Mouse (Mus musculus) cerebellum, adult 9-11 months (tissue): ENCODE results near the gene Olfr969.
"Not testable (repeated sequence)": the region's sequence is repeated elsewhere in the genome, so short reads cannot be mapped to it uniquely, and the experiment has no call there.

Experiments used
- DNase-seq: peaks from one replicate; pipeline ENCODE4 v3.0.0; 2022

Gene Olfr969

DNA sequence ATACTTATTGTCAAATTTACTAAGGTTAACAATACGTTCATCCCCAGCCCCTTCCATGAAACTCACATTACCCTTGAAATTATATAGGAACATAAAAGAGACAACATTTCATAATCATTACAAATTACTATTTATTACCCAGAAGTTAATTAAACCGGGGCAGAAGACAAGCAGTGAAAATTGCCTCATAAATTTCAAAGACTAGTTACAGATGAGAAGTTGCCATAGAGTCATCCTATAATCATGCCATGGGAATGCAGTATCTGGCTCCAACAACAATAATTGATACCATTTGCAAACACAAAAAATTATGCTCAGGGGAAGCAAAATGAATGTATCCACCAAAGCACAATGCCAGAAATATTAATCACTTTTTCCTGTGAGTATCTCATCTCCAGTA lies at the start of gene Olfr969:
TSS of gene Olfr969 (plus strand) at position 388 of the 400 bp plus-strand sequence.
- DNase-seq: no peak

DNA sequence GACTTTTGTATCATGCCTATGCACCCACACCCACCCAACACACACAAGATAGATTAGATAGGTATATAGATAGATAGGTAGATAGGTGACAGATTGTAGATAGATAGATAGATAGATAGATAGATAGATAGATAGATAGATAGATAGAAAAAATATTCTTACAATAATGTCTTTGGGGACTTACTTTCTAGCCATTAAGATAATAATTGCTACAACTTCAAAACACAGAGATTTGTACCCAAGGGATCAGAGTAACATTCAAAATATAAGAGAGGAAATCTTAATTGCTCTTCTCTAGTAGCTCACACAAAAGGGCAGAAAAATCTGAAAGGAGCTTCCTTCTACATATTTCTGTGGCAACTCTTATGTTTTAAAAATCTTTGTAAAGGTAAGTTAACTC lies 44.8 kb upstream of the Olfr969 start, which contains the start of gene Olfr967:
TSS of gene Olfr967 (plus strand) at position 301 of the 400 bp plus-strand sequence.
- no peak for DNase-seq

DNA sequence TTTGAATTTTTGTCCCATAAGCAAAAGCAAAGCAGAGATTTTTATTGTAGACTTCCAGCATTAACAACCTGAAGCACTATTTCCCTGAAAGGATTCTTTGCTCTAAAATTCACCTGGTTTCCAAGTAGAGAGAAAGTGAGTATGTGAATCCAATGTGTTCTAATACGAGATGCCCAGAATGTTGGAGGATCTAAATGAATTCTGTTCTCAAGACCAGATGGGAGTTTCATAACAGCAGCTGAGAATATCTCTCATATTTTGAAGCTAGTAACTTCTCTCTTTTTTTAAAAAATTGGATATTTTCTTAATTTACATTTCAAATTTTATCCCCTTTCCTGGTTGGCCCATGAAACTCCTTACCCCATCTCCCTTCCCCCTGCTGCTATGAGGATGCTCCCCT lies 44.3 kb upstream of the Olfr969 start:
- no peak for DNase-seq

DNA sequence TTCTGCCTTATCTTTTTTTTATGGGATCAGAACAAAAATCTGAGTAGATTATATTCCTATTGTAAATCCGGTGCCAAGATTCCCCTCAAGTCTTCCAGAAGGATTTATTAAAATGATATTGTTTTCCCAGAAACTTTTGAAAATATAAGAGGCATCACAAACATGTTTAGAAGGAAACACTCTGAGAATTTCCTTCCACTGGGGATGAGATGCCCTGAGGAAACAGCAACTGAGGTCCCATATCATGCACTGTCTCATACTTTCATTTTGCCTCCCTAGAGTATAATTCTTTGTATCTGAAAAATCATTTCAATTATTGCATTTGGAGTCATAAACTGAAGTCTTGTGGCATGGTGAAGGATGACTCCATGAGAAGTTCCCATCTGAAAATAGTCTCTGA lies 7.6 kb upstream of the Olfr969 start, which contains the start of gene Olfr968:
TSS of gene Olfr968 (minus strand) at position 101 of the 400 bp plus-strand sequence.
- no peak for DNase-seq

DNA sequence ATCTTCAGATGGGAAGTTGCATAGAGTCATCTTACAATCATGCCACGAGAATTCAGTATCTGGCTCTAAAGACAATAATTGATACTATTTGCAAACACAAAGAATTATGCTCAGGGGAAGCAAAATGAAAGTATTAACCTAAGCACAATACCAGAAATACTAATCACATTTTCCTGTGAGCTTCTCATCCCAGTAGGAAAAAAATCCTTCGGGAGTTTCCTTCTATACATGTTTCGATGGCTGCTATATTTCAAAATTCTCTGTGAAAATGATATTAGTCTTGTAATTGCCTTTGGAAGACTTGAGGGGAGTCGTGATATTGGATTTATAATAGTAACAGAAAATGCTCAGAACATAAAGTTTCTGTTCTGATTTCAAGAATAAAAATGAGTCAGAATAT lies 17.8 kb downstream of the Olfr969 start, which contains the start of gene Olfr970:
TSS of gene Olfr970 (plus strand) at position 301 of the 400 bp plus-strand sequence.
- no peak for DNase-seq

DNA sequence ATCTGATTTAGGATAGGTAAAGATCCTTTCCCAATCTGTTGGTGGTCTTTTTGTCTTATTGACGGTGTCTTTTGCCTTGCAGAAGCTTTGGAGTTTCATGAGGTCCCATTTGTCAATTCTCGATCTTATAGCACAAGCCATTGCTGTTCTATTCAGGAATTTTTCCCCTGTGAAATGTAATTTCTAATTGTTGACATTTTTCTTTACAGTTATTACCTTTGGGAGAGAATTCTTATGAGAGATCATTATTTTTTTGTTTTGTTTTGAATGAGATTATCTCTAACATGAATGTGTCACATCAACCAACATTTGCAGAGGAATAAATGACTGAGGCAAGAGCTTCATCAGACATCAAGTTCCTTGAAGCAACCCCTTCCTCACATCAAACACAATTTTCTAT lies 45.8 kb downstream of the Olfr969 start, which contains the start of gene Olfr971:
TSS of gene Olfr971 (plus strand) at position 301 of the 400 bp plus-strand sequence.
- not testable (repeated sequence) for DNase-seq
